Mouse (Mus musculus) hindbrain, embryonic 14.5 days (tissue): ENCODE measurements at regions not wholly inside any gene's neighbourhood (a gene's known extent, or its start where the extent isn't known, plus 50 kb on each side); places are given as distances from the start of the nearest gene placed in this dataset.

Experiments used
- ATAC-seq: fragments of 200-750 bp; cut with Nextera tagmentation; 2 replicates; pipeline ENCODE4 v1.8.0; 2017; ENCODE audit warnings: moderate number of reproducible peaks, mild to moderate bottlenecking, moderate TSS enrichment, moderate library complexity; ENCODE audit not compliant: low FRiP score
- DNase-seq: peaks from one replicate; pipeline ENCODE4 v3.0.0-alpha.2; 2015; ENCODE audit warnings: low spot score
- H3K27ac ChIP-seq: fragments of 300-500 bp; sonication (generic); 2 replicates; pipeline ENCODE4 v1.5.1; 2014; ENCODE audit warnings: mild to moderate bottlenecking, moderate library complexity
- H3K27me3 ChIP-seq: fragments of 300-500 bp; sonication (generic); 2 replicates; pipeline ENCODE4 v1.6.1; 2014; ENCODE audit warnings: mild to moderate bottlenecking, low read length, mixed read lengths; ENCODE audit not compliant: control insufficient read depth, insufficient read depth
- H3K36me3 ChIP-seq: fragments of 300-500 bp; sonication (generic); replicated peaks from 2 replicates; pipeline ENCODE4 v1.6.1; 2014; ENCODE audit not compliant: control insufficient read depth, insufficient read depth
- H3K4me1 ChIP-seq: fragments of 300-500 bp; sonication (generic); replicated peaks from 2 replicates; pipeline ENCODE4 v1.6.1; 2014; ENCODE audit warnings: antibody characterized with exemption, low read length, mixed read lengths; ENCODE audit not compliant: control insufficient read depth, insufficient read depth
- H3K4me2 ChIP-seq: fragments of 300-500 bp; sonication (generic); replicated peaks from 2 replicates; pipeline ENCODE4 v1.6.1; 2014; ENCODE audit warnings: mild to moderate bottlenecking, moderate library complexity
- H3K4me3 ChIP-seq: fragments of 300-500 bp; sonication (generic); replicated peaks from 2 replicates; pipeline ENCODE4 v1.5.1; 2014; ENCODE audit warnings: mild to moderate bottlenecking, low read length
- H3K9ac ChIP-seq: fragments of 300-500 bp; sonication (generic); 2 replicates; pipeline ENCODE4 v1.6.1; 2014
- H3K9me3 ChIP-seq: fragments of 300-500 bp; sonication (generic); 2 replicates; pipeline ENCODE4 v1.6.1; 2016; ENCODE audit warnings: low read length; ENCODE audit not compliant: control insufficient read depth
- WGBS: fragments of 180-500 bp; shearing (Covaris S2); extraction: QIAGEN DNeasy Blood & Tissue Kit; methylation state at CpG from one replicate; pipeline ENCODE4 v1.1.7; 2014; 5-methylcytosine and 5-hydroxymethylcytosine counted together

GRCm38 (mm10) chr11:32991036-32991616, 156.1 kb downstream of the Fgf18 start:
- no peak overlapping the region for H3K4me2 ChIP-seq
- H3K9ac ChIP-seq: no peak overlapping the region
- 88% methylated on average over 5 of the region's 5 CpGs for whole genome bisulfite sequencing
- no peaks in the 10 kb centered on the region for H3K27me3 ChIP-seq
- H3K36me3 ChIP-seq: no peaks in the 10 kb centered on the region
- H3K9me3 ChIP-seq: no peaks in the 10 kb centered on the region
- H3K27ac ChIP-seq: no peak overlapping the region
- no peak for ATAC-seq
- no peak for DNase-seq
- H3K4me3 ChIP-seq: no peak overlapping the region
- no peaks in the 10 kb centered on the region for H3K4me1 ChIP-seq

GRCm38 (mm10) chr11:32990201-32990600, 157.0 kb downstream of the Fgf18 start:
- no peaks in the 10 kb centered on the region for H3K4me1 ChIP-seq
- H3K27me3 ChIP-seq: no peaks in the 10 kb centered on the region
- H3K9ac ChIP-seq: no peak overlapping the region
- H3K4me3 ChIP-seq: no peak overlapping the region
- DNase-seq (no peak), ATAC-seq (no peak)
- H3K4me2 ChIP-seq: no peak overlapping the region
- no peaks in the 10 kb centered on the region for H3K9me3 ChIP-seq
- WGBS: 88% methylated on average over 12 of the region's 12 CpGs
- no peak overlapping the region for H3K27ac ChIP-seq
- no peaks in the 10 kb centered on the region for H3K36me3 ChIP-seq

DNA sequence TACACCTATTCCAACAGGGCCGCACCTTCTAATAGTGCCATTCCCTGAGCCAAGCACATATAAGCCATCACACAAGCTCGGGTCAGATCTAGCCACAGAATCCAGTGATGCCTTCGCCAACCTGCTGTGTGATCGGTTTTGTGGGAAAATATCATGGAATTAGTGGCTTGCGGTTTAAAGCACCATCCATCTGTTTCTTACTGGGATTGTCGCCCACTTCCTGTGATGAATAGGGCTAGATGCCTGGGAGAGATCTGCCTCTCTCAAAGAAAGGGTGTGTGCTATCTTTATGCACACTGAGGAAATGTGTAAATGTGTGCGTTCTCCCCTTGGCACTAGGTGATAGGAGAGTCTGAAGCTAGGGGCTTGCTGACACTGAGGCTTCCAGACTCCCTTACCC, 154.5 kb upstream of the Smim23 start:
- Histone ChIP-seq H3K9me3 (0 out of 2 replicates have a peak, but pooled peaks cover 5% of the 10 kb centered on the region), H3K9ac (no peak overlapping the region), H3K4me3 (no peak overlapping the region), H3K27me3 (no peaks in the 10 kb centered on the region), H3K27ac (no peak overlapping the region), H3K36me3 (no peaks in the 10 kb centered on the region), H3K4me2 (no peak overlapping the region), H3K4me1 (no peaks in the 10 kb centered on the region)
- DNase-seq (no peak), ATAC-seq (no peak)
- WGBS: 93% methylated on average over 7 of the region's 7 CpGs

DNA sequence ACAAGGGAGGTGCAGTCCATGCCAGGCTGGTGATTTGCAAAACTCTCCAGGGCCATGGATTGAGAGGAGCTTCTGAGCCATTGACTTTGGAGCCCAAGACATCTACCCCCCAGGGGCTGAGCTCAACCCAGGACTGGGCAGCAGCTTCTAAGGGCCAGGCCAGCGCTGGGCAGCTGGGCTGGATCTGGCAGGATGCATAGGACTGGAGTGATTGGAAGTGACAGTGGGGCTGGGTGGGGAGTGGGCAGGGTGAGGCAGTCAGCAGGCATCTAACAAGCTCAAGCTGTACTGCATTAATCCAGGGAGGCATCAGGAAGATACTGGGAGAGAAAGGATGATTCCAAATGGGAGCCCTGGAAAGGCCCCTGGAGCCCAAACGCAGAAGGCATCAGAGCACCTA, 152.2 kb upstream of the Smim23 start:
- ATAC-seq (no peak), DNase-seq (no peak)
- H3K27me3 ChIP-seq: no peaks in the 10 kb centered on the region
- H3K36me3 ChIP-seq: no peaks in the 10 kb centered on the region
- H3K9ac ChIP-seq: no peak overlapping the region
- WGBS: 88% methylated on average over 2 of the region's 2 CpGs
- H3K4me3 ChIP-seq: no peak overlapping the region
- no peaks in the 10 kb centered on the region for H3K4me1 ChIP-seq
- no peak overlapping the region for H3K4me2 ChIP-seq
- H3K9me3 ChIP-seq: 0 out of 2 replicates have a peak, but pooled peaks cover 5% of the 10 kb centered on the region
- no peak overlapping the region for H3K27ac ChIP-seq

DNA sequence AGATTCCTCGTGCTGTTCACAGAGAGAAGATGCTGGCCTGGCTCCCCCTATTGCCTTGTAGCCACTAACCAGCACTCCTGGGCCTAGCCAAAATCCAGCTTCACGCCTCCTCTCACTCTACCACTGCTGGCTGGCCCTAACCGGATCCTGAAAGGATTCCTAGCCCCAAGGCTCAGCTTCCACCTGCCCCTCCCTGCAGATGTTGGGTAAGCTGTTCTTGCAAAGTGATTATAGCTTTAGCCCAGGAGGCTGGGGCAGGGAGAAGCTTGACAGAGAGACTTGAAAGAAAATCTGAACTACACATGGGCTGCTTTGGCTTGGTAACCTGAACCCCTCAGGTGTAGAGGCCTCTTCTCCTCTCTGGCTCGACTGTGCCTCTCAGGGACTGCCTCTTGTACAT, 149.0 kb upstream of the Smim23 start:
- ATAC-seq (no peak), DNase-seq (no peak)
- WGBS: 70% methylated on average over 4 of the region's 4 CpGs
- no peak overlapping the region for H3K4me3 ChIP-seq
- no peak overlapping the region for H3K4me2 ChIP-seq
- H3K9ac ChIP-seq: no peak overlapping the region
- H3K27me3 ChIP-seq: no peaks in the 10 kb centered on the region
- H3K4me1 ChIP-seq: no peaks in the 10 kb centered on the region
- no peak overlapping the region for H3K27ac ChIP-seq
- H3K9me3 ChIP-seq: no peaks in the 10 kb centered on the region
- H3K36me3 ChIP-seq: no peaks in the 10 kb centered on the region

GRCm38 (mm10) chr11:32965418-32965817, 141.0 kb upstream of the Smim23 start:
- Histone ChIP-seq H3K36me3 (no peaks in the 10 kb centered on the region), H3K4me2 (no peak overlapping the region), H3K27ac (no peak overlapping the region), H3K4me1 (no peaks in the 10 kb centered on the region), H3K27me3 (no peaks in the 10 kb centered on the region), H3K4me3 (no peak overlapping the region), H3K9me3 (no peaks in the 10 kb centered on the region), H3K9ac (no peak overlapping the region)
- WGBS: 83% methylated on average over 2 of the region's 2 CpGs
- no peak for DNase-seq
- ATAC-seq: no peak

- Histone ChIP-seq H3K9me3 (no peaks in the 10 kb centered on the region), H3K9ac (no peak overlapping the region), H3K27me3 (no peaks in the 10 kb centered on the region), H3K4me3 (no peak overlapping the region), H3K4me1 (no peaks in the 10 kb centered on the region), H3K4me2 (no peak overlapping the region), H3K27ac (no peak overlapping the region), H3K36me3 (no peaks in the 10 kb centered on the region)
- ATAC-seq (peak; percentile 66; the same call in 1 of the 2 replicates), DNase-seq (no peak)
- WGBS: 32% methylated on average over 6 of the region's 6 CpGs
These were observed 139.4 kb upstream of the Smim23 start for GRCm38 (mm10) chr11:32963625-32964293.

- ATAC-seq (no peak), DNase-seq (no peak)
- H3K9me3 ChIP-seq: no peaks in the 10 kb centered on the region
- H3K27me3 ChIP-seq: no peaks in the 10 kb centered on the region
- H3K36me3 ChIP-seq: no peaks in the 10 kb centered on the region
- no peak overlapping the region for H3K9ac ChIP-seq
- 72% methylated on average over 3 of the region's 3 CpGs for WGBS
- no peak overlapping the region for H3K4me3 ChIP-seq
- H3K4me2 ChIP-seq: no peak overlapping the region
- no peaks in the 10 kb centered on the region for H3K4me1 ChIP-seq
- H3K27ac ChIP-seq: no peak overlapping the region
These were observed 137.2 kb upstream of the Smim23 start for GRCm38 (mm10) chr11:32961600-32961999.

DNA sequence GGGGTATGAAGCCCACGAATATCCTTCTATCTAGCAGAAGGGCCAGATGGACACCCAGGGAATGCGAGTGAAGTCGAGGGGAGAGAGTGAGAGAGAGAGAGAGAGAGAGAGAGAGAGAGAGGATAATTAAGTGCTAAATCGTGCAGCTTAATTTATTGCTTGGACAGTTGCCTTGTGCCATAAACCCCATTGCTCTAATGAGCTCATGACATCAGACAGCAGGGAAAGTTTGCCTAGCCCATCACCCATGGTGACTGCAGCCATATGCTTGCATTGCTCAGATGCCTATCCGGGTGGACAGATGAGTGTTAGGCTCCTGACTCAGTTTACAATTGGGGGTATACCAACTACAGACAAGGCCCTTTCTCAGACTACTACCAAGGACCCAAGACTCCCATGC, 134.6 kb upstream of the Smim23 start:
- no peak for ATAC-seq
- no peaks in the 10 kb centered on the region for H3K27me3 ChIP-seq
- 71% methylated on average over 5 of the region's 5 CpGs for WGBS
- no peak overlapping the region for H3K9ac ChIP-seq
- no peaks in the 10 kb centered on the region for H3K9me3 ChIP-seq
- no peak overlapping the region for H3K4me3 ChIP-seq
- no peaks in the 10 kb centered on the region for H3K36me3 ChIP-seq
- no peak overlapping the region for H3K4me2 ChIP-seq
- H3K4me1 ChIP-seq: no peaks in the 10 kb centered on the region
- H3K27ac ChIP-seq: no peak overlapping the region
- DNase-seq: no peak

- no peak for ATAC-seq
- H3K27ac ChIP-seq: no peak overlapping the region
- WGBS: 32% methylated on average over 7 of the region's 7 CpGs
- no peak overlapping the region for H3K9ac ChIP-seq
- peak; percentile 46 for DNase-seq
- no peaks in the 10 kb centered on the region for H3K9me3 ChIP-seq
- no peaks in the 10 kb centered on the region for H3K4me1 ChIP-seq
- no peak overlapping the region for H3K4me2 ChIP-seq
- H3K27me3 ChIP-seq: no peaks in the 10 kb centered on the region
- no peak overlapping the region for H3K4me3 ChIP-seq
- H3K36me3 ChIP-seq: no peaks in the 10 kb centered on the region
These were observed 132.6 kb upstream of the Smim23 start for GRCm38 (mm10) chr11:32956993-32957392.
